ENCODE assay signal across 10 mouse cellular contexts in the genomic region with DNA sequence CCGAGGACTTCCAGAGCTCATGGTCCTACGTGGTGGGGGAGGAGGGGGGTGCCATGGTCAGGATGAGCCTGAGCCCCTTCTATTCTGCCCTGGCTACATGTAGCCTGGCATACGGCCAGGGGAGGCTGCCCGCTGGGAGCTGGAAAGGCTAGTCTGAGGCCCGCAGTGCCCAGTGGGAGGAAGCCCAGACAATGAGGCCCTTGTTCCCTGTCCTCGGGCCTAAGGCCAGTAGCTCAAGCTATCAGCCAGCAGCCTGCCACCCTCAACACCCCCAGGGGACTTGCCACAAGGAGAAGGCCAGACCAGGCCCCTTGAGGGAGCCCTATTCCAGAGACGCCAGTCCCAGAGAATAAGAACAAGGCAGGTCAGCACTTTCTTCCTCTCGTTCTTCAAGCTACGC. TPM values are rescaled to one million over a fixed set of nuclear protein-coding genes. Genes with fewer than 3 reads are reported as not detected.
A peak's percentile ranks its signal among the peaks of the same experiment; 100 is the strongest.
DNase-seq lines count a peak whose midpoint lies in the region; ATAC-seq lines count a peak whose summit lies in the region.
"Had no signal": no experiment of that assay in that cellular context is flagged by ENCODE, and none has a peak within 500 bp of the region (broad histone marks: within the 10 kb centered on the region; RNA-seq: fewer than 3 reads in every experiment).

No protein-coding gene starts in this region.

- peak overlapping the region; percentile 72 for H3K27ac ChIP-seq in kidney, embryonic 16.5 days (ENCODE audit: low read length)

- H3K9me3 ChIP-seq in kidney, embryonic 16.5 days (ENCODE audit: low read length), result no peaks in the 10 kb centered on the region

- DNase-seq in kidney, postnatal 36 days, result no peak
- peak; percentile 78 to 89 for DNase-seq in cerebellum, postnatal 10 days
- peak; percentile 46 for DNase-seq in heart, postnatal 4 days
- peak; percentile 93 for DNase-seq in left cerebral cortex, postnatal 4 days
- DNase-seq in right cerebral cortex, postnatal 36 days (ENCODE audit: low spot score in 2 of 2), result peak; percentile 74 to 75
- no peak for DNase-seq in spleen, adult 18-20 months
- DNase-seq in adrenal gland, adult 8-10 months, result no peak

- peaks cover 16% of the 10 kb centered on the region for H3K27me3 ChIP-seq in kidney, embryonic 16.5 days (ENCODE audit: insufficient read depth, low read length)
- H3K27me3 ChIP-seq: Patski had no signal

- ATAC-seq in kidney, embryonic 16.5 days (ENCODE audit: low FRiP score, low TSS enrichment), result no peak
- ATAC-seq: Patski had no signal

- no peak overlapping the region for H3K4me2 ChIP-seq in kidney, embryonic 16.5 days (replicated peaks; ENCODE audit: low read depth, low read length)

- WGBS in kidney, embryonic 16.5 days, result 51% methylated on average over 9 of the region's 9 CpGs

- no peak overlapping the region for H3K4me3 ChIP-seq in kidney, embryonic 16.5 days (ENCODE audit: low read length)

- H3K36me3 ChIP-seq in kidney, embryonic 16.5 days (ENCODE audit: insufficient read depth, low read length), result no peaks in the 10 kb centered on the region

- intact Hi-C loops in left cerebral cortex, postnatal 4 days (cut with DNase I), result no loop called here

- no peak overlapping the region for H3K9ac ChIP-seq in kidney, embryonic 16.5 days (replicated peaks; ENCODE audit: low read length)

- peaks cover 57% of the 10 kb centered on the region for H3K4me1 ChIP-seq in kidney, embryonic 16.5 days (ENCODE audit: insufficient read depth, low read length)

RNA-seq across cellular contexts. Expression of a gene that starts 4.1 kb away (rescaled TPM):
- 3.3 and 3.8 TPM in 2 replicates for polyA plus RNA-seq in kidney, embryonic 16.5 days (2015; fragmentation: Nextera tagmentation; extraction: Ambion mirVana)
- 1 to 10 TPM; 1.5 TPM for total RNA-seq in heart, postnatal 4 days (2021)
- 10 to 100 TPM; 46.4 to 49.0 TPM for total RNA-seq in left cerebral cortex, postnatal 4 days (2021)
- under 1 TPM; 0.19 to 0.37 (median 0.26) TPM for total RNA-seq in adrenal gland, adult 8-10 months (2022)

RNA-seq across cellular contexts. Expression of a gene that starts 5.4 kb away (rescaled TPM):
- 244 and 292 TPM in 2 replicates for polyA plus RNA-seq in kidney, embryonic 16.5 days (2015; fragmentation: Nextera tagmentation; extraction: Ambion mirVana)
- total RNA-seq in heart, postnatal 4 days (2021), result under 1 TPM in 1 of 2 experiments, not detected in 1; 0.38 TPM
- total RNA-seq in left cerebral cortex, postnatal 4 days (2021), result 1 to 10 TPM; 3.1 to 3.5 TPM
- total RNA-seq in adrenal gland, adult 8-10 months (2022), result under 1 TPM in 2 of 4 experiments, not detected in 2; 0.40 to 0.42 TPM
- total RNA-seq: heart, postnatal 10 days had no signal

RNA-seq across cellular contexts. Expression of a gene that starts 33.1 kb away (rescaled TPM):
- polyA plus RNA-seq in kidney, embryonic 16.5 days (2015; fragmentation: Nextera tagmentation; extraction: Ambion mirVana), result 6.4 and 9.5 TPM in 2 replicates
- total RNA-seq in heart, postnatal 4 days (2021), result 1 to 10 TPM; 8.4 to 9.3 TPM
- total RNA-seq in left cerebral cortex, postnatal 4 days (2021), result 1 to 10 TPM; 1.9 to 3.0 TPM
- 1 to 10 TPM; 4.2 to 9.6 (median 5.7) TPM for total RNA-seq in adrenal gland, adult 8-10 months (2022)
- polyA plus RNA-seq: Patski had no signal

RNA-seq across cellular contexts. Expression of a gene that starts 38.3 kb away (rescaled TPM):
- 53.4 and 54.0 TPM in 2 replicates for polyA plus RNA-seq in kidney, embryonic 16.5 days (2015; fragmentation: Nextera tagmentation; extraction: Ambion mirVana)
- 10 to 100 TPM; 36.4 to 42.8 TPM for total RNA-seq in heart, postnatal 4 days (2021)
- 10 to 100 TPM; 21.5 to 23.8 TPM for total RNA-seq in left cerebral cortex, postnatal 4 days (2021)
- 10 to 100 TPM; 20.3 to 23.9 (median 23.2) TPM for total RNA-seq in adrenal gland, adult 8-10 months (2022)

RNA-seq across cellular contexts. Expression of a gene that starts 38.7 kb away (rescaled TPM):
- polyA plus RNA-seq in kidney, embryonic 16.5 days (2015; fragmentation: Nextera tagmentation; extraction: Ambion mirVana), result 156 and 186 TPM in 2 replicates
- total RNA-seq in heart, postnatal 4 days (2021), result 100 to 1,000 TPM in 1 of 2 experiments, 10 to 100 TPM in 1; 94.4 to 103 TPM
- total RNA-seq in left cerebral cortex, postnatal 4 days (2021), result 100 to 1,000 TPM; 119 to 120 TPM
- total RNA-seq in adrenal gland, adult 8-10 months (2022), result 10 to 100 TPM; 82.7 to 88.0 (median 86.2) TPM

Comparison
In these comparisons a context has a peak if more than half of its experiments do, and no peak if none do; other contexts are left out.
1. DNase-seq: peak in cerebellum, postnatal 10 days (2 of 2), heart, postnatal 4 days (single experiment), left cerebral cortex, postnatal 4 days (single experiment) and right cerebral cortex, postnatal 36 days (2 of 2); none in kidney, postnatal 36 days (0 of 2), spleen, adult 18-20 months (0 of 2) and adrenal gland, adult 8-10 months (single experiment).
2. RNA of a gene that starts 4.1 kb away (total RNA-seq): 46.4 to 49.0 TPM in left cerebral cortex, postnatal 4 days; 1.5 TPM in heart, postnatal 4 days and 0.19 to 0.37 TPM in adrenal gland, adult 8-10 months; every median in the first group is over 10 times any median in the second.